Mouse (Mus musculus): ENCODE measurements around the gene Cryba2.
A peak's percentile ranks its signal among the peaks of the same experiment; 100 is the strongest.

Cryba2 gene

DNA sequence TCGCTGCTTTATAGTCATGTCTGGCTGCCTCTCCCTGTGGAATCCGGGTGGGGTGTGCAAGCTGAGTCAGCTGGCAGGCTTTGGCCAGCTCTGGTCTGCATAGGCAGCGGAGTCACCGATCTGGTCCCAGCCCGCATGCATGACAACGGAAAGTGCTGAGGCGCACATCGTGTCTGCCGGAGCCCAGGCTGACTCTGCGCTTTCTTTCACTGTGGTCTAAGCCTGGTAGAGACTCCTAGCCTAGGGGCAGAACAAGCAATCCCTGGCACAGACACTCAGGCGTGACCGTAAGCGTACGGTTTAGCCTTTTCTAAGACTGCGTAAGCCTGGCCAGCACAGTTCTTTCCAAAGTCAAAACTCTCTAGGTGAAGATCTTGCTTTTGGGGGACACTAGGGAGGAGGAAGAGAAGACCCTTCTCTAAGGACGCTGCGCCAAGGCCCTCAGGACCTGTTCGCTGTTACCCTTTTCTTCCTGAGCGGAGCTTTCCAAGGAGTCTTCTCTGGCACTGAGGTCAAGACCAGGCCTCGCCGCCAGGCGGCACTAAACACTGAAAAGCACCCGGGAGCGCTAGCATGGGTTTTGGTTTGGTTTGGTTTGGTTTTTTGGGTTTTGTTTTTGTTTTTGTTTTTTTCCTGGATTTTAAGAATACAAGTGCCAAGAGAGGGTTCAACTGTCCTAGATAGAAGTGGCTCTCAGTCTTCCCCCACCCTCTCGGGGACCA, at the start of gene Cryba2:
Gene Cryba2, minus strand, starts transcription at position 10 of the 722 bp plus-strand sequence.
- DNase-seq: peak; percentile 81 to 83

DNA sequence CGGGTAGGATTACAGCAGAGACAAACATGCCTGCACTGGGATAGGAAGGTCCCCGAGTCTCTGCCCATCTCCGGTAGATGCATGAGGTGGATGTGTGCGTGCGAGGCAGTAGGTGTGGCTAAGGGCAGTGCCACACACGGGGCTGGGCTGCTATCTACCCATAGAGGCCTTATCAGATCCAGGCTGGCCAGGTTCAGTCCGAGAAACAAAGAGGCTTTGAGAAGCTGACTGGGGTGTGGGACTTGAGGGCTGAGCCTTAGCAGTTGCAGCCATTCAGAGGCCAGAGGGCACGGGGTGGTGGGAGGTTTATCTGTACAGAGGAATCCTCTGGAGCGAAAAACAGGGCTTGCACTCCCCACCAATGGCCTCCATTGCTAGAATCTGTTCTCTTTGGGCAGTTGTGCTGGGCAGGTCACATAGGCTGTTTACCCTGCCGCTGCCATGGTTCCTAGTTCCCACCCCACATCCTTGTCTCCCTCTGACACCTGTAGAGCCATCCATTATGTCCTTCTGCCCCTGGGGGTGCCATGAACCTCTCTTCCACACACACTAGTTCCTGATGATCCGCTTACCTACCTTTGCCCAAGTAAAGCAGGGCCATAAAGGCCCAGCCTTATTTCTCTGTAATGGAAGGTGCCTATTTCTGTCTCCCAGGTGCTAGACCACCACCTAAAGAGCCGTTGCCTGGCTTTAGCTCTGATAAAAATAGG, 48.9 kb upstream of the Cryba2 start:
- no peak for DNase-seq

DNA sequence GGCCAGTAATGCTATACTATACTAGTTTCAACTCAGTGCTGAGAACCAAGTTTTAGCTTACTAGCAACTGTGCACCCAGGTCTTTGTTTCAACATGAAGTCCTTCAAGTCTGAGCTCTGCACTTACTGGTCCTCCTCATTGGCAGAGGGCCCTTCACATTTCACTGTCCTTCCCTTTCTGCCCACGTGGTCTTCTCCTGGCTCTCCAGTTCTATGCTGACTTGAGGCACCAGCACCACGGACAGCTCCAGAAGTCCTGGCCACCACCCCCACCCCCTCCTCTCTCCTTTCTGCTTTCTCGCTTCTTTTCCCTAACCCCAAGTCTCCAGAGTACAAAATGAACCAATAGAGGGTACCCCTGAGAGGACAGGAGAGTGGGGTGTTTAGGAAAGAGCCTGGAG, 46.8 kb upstream of the Cryba2 start:
- DNase-seq: no peak

DNA sequence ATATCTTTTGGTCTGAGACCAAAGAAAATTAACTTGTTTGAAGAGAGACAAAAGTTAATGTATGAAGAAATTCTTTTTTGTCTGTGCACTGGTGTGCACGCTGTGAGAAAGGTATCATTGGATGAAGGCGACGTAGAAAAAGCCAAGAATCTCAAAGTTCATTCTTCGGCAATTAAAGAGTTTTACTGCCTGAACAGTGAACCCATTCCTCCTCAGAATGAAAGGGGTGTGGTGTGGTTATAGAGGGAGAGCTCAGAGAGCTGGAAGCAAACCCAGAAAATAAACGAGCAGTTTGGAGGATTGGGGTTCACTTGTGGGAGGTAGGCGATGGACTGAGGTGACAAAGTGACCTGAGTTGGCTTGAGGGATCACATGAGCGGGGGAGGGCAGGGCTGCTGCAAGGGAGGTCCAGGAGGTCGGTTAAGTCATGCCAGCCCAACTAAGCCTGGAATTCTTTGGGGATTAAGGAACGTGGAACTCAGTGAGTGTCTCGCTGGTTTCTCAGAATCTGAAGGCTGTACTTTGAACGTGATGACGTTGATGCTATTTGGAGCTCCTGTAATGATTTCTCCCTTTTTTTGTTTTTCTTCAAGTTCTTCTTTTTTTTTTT, 43.4 kb upstream of the Cryba2 start:
- DNase-seq: no peak

DNA sequence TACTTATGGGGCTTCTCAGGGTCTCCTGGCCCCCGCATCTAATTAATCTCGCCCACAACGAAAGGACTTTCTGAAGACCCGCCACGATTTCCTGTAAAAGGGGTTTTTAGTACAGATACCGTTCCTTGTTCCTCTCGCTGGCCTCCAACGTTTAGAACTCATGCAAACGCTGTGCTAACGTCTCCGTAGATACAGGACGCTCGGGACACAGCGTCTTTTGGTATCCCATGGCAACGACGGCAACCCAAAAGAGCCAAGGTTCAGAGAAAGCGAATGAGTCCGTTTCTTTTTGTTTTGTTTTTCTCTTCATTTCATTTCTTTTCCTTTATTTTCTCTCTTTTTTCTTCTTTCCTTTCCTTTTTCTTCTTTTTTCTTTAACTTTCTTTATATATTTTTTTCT, 42.5 kb upstream of the Cryba2 start, which contains the start of gene Cfap65:
Gene Cfap65, minus strand, starts transcription at position 198 of the 400 bp plus-strand sequence.
- peak; percentile 75 to 81 for DNase-seq

DNA sequence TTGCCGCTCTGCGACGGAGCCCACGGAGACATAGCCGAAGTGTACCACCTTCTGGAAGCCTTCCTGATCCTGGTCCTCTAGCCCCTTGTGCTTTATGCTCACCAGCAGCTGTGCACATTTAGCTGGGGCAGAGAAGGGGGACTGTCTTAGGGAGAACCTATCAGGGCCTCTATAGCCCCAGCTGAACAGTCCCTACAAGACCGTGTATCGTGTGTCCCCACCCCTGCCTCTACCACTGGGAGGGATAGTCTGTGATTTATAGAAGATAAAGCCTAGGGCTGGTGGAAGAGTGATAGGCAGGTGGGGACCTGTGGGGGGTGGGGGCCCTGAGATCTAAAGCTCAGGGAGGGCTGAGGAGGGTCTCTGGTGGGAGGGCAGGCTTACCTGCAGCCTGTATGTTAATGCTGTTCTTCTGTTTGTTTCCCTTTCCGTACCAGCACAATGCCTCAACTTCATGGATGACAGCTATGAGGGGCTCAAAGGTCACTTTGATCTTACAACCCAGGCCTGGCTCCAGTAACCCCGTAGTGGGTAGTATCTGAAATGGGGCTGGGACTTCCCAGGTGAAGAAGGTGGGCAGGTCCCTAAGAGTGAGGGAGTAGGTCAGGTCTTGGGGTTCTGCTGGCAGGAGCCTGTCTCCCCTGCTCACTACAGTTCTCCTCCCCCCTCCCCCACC, 34.8 kb upstream of the Cryba2 start:
- no peak for DNase-seq

DNA sequence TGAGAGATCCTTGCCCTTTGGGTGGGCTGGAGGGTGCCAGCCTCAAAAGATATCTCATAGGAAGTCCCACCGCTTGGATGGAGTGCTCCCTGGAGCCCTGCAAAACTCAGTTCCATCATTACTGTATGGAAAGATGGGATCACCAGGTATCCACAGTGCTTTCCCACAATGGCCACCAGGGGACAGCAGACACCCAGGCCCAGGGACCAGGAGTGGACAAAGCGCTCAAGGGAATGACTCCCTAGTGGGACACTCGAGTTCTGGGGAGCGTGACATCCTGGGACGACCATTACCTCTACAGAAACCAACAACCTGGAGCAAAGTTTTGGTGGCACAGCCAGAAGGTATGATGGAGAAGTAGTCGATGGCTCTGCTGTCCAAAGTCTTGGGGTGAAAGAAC, 33.8 kb upstream of the Cryba2 start:
- peak; percentile 62 to 72 for DNase-seq

DNA sequence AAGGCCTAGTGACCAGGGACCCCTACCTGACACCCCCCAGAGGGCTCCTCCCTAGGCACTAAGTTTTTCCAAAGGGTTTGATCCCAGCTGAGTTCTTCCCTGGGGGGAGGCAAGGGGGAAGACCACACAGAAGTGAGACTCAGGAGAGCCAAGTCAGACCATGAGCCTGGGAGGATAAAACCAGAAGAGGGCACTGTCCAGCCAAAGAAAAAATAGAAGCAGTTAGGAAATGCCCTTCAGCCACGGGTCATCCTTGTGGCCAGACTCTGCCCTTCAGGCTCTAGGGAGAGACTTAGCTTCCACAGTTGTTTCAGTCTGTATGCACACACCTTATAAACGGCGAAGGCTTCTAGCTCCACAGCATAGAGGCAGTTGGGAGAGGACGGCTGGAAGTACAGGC, 31.5 kb upstream of the Cryba2 start:
- DNase-seq: no peak

DNA sequence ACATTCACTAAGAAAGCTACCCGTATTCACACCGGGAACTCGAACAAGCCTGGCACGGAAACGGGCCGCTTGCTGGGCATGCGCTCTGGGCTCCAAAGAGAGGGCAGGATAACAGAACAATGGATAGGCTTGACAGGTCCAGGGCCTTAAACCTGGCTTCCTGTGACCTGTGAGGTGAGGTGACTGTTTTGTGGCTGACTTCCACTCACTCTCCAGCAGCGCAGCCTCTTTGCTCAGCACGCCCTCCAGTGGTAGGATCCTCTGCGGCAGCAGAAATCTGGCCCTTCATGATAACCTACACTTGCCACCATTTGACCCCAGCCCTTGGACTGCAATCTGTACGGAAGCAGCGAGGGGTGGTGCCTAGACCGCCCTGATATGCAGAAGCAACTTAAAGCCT, 22.8 kb upstream of the Cryba2 start:
- DNase-seq: peak; percentile 20 to 35

DNA sequence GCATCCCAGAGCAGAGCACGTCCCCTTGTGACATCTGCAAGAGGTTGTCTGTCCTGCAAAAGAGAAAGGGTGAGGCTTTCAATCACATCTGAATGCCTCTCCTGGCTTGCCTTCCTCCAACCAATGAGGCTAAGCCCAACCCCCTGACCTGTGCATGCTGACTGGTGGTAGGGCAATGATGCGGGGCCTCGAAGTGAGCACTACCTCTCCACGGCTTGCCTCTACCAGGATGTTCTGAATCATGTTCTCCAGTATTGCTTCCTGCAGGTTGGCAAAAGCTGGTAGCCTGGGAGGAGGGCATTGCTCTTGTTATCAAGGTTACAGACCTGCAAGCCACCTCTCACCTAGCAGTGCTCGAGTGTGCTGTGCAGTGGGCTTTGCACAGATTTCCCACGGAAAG, 9.2 kb upstream of the Cryba2 start:
- DNase-seq: no peak

DNA sequence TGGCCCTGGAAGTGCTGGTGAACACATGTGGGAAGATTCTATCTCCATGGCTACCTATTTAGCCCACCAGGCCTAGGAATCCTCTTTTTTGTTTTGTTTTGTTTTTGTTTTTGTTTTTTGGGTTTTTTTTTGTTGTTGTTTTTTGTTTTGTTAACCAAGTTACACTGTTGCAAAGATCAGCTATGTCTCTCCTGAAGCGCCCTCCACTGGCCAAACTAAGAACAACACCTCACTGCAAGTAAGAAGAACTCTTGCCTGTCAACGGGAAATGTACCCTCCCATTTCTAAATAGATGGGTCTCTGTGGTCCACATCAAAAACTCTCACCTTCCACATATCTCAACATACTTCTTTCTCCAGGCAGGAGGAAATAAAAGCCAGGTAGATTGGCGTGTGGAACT, 8.7 kb upstream of the Cryba2 start:
- DNase-seq: peak; percentile 79 to 91

DNA sequence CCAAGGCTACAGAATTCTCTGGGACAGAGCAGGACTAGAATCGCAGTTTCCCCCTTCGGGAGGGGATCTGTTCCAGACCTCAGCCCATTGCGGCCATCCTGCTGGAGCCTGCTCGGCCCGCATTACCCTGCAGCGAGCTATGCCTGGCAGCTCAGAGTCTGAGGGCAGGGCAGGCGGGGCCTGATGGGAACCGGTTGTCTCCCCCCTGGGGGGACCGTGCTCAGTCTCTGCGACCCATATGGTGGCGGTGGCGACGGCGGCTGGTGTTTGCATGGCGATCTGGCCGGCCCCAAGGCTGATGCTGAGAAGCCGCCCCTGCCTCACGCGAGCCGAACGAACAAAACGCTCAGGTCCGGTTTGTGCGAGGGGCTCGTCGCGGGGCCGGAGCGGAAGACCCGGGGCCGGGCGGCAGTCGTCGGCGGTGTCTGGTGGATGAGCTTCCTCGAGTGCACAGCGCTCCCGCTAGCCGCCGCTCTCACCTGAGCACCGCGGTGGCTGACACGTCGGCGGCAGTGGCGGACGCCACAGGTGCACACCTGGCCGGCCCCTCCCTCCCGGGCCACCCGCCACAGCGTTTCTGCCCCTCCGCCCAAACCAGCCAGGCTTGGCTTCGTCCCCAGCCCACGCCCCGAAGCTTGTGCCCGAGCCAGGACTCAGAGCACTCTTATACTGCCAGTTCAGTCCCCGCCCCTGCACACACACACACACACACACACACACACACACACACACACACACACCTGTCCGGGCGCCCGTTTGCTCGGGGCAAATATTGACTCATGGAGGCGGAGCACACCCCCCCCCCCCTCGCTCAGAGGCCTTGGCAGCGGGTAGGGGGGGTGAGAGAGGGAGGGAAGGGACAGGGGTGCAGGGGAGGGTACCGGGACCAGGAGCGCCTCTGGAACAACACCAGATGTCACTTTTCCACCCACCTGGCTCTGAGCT, 7.7 kb upstream of the Cryba2 start:
- peak; percentile 37 to 54 for DNase-seq

DNA sequence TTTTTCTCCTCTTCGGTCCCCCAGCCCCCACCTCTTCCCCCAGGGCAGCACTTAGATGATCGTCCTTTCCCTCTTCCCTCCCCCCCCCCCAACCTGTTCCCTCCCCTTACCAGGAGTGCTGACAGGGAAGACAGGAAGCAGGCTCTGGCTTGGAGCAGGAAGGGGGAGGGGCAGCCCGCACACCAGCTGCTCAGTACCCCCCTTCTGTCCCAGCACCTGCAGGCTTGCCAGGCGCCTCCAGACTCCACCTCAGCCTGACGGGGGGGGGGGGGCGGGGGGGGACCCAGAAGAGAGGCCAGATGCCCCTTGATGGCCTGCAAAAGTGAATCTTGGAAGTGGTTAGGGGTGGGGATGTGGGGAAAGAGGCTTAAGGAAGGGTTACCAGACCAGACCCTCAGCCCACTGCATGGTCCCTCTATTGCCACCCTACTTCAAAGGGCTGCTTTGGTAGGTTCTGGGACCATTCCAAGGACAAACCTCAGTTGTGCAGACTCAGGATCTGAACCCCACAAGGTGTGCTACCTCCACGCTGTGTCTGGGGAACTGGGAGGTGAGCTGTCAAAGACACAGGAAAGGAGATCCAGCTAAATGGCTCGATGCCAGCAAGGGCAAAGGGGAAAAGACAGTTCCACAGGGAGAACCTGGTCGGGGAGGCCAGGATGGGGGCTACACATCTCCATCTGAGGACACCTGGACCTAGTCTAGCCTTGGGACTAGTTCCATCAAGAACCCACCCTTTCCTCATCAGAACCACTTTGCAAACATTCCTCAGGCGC, 5.9 kb upstream of the Cryba2 start:
- peak in 1 of 2 experiments; percentile 39 for DNase-seq

DNA sequence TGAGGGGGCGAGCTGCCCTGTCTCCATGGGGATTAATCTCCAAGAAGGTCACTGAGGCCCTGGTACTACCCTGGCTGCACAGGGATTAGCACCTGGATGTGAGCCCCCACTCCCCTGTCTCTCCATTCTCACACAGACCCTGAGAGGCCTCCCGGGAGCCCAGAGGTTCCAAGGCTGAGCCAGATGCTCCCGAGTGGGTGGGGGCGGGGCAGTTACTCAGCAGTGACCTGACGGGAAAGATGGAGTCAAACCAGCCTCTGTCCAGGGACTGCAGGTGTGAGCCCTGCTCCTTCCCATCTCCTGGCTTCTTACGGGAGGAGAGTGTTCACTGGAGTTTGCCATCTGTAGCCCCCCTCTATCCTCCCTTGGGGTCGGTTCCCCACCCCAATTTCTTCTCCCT, 5.0 kb upstream of the Cryba2 start:
- no peak for DNase-seq

DNA sequence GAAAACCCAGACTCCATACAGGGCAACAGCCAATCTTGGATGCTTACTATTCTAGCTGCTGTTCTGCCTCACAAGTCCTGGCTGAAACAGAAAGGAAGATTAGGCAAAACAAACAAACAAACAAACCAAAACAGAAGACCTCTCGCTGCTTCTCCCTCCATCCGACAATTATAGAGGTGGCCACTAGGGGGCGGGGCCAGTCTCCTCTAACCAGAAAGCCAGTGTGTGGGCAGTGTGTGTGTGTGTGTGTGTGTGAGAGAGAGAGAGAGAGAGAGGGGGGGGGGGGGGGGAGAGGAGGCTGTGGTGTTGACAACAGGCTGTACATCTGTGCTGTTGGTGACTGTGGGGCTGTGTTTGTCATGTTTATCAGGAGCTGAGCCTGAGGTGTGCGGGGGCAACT, 2.0 kb upstream of the Cryba2 start:
- DNase-seq: peak; percentile 82 to 91

DNA sequence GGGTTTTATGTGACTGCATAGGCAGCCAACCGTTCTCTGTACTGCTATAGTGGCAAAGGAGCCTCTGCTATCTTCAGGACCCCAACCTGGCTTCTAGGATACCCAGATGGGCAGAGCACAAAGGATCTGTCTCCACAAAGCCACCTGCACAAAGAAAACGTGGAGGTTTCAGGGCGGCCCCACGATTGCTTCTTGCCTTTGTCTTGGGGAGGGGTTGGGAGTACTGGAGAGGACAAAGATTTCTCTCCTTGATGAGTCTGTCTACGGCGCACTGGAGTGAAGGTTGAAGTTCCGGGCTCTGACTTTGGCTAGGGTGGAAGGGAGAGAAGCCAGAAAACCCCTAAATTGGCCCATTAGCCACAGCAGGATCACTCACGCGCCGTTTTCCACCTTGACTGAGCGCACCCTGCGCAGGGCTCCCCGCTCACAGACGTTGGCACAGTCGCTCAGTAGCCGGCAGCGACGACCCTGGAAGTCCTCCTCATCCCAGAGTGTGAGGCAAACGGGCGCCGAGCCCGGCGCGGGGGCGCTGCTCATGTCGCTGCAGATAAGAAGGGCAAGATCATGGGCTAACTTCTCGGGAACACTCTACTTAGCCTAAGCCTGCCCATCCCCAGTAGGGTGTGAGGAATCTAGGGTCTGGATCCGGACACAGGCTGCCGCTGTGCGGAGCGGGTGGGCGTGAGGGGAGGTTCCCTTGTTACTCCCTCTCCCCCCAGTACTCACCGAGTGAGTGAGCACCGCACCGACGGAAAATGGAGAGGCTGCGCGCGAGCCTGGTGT, 401 bp downstream of the Cryba2 start:
- DNase-seq: no peak

DNA sequence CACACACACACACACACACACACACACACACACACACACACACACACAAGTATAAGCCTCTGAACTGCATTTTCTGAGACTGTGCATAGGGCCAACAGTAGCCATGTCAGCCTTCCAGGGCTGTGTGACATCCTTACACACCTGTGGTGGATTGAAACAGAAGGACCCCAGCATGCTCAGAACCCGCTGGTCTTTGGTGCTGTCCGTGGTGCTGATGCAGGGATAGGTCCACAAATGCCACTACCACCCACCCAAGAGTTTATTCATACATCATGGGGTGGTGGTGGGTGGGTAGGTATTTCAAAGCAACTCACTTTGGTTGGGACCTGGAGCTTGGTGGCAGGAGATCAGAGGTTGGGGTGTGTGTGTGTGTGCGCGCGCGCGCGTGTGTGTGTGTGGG, 1.4 kb downstream of the Cryba2 start:
- DNase-seq: no peak

DNA sequence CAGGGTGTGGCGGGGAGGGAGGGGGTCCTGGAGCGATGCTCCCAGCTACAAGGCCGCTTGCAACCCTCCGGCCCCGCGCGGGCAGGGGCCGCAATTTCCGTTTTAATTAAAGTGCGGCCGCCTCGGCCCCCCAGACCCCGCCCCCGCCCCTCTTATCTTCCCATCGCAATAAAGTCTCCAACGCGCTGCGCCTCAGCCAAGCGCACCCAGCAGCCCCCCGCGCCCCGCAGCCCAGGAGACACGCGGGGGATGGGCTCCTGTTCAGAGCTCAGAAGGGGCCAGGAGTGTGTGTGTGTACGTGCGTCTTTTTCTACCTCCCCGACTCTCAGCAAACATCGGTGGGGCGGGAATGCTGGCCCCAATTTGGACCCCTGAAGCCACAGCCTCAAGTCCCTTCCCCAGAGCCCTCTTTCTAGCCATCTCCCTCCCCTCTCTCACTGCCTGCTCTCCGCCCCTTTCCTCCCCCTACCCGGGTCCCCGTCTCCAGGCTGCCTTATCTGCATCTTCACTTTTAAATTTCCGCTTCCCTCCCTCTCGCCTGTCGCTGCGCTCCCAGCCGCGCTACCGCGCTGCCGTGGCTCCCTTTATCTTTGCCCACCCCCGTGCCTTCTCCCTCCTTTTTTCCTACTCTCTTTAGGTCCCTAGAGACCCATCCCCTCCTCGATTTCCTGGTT, 7.4 kb downstream of the Cryba2 start, which contains the start of gene Fev:
Gene Fev, minus strand, starts transcription at position 51 of the 674 bp plus-strand sequence.
- no peak for DNase-seq

DNA sequence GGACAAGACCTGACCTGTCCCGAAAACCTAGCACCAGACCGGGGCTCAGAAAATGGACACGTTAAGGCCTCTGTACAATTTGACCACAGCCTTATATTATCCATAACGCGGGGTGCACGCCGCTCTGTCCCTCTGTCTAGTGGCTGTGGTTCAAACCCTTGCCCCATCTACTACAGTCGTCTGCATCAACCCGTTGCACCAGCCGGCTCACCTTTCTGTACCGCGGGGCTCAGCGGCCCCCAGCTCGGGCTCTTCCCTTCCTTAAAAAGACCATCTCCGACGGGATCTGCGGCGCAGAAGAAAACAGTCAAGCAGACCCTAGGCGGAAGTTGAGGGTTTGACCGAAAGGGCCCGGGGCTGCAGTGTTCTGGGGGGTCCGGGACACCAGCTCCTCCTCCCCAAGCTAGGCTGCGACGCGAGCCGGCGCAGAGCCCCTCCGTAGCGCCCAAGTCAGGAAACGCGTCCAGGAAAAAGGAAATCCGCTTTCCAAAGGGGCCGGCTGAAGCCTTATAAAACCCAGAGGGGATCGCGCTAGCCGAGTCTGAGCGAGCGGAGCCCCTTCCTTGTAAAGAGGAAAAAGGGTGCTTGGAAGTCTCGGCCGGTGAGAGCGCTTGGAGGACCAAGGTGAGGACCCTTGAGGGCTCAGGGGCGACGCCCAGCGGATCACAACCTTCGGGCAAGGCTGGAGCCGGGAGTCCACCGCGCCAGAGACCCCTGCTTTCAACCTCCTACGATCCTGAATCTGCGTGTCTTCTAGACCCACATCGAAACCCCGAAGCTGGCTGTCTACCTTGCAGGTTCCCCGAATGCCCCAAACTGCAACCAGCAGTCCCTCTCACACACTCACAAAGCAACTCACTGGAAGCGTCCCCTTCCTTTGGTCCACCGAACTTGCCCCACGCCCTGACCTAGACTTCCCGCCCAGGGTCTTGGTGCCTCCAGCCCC, 8.5 kb downstream of the Cryba2 start:
- no peak for DNase-seq
